Mouse (Mus musculus) G1E (cell line): ENCODE measurements around the gene Slc25a19.

ENCODE experiments used
- CTCF ChIP-seq: IDR thresholded peaks from 2 replicates; pipeline ENCODE4 v1.5.1; 2012; ENCODE audit warnings: low read depth, low read length, inconsistent platforms, mixed read lengths
- GATA1 ChIP-seq: IDR thresholded peaks from 2 replicates; pipeline ENCODE4 v1.6.1; 2012; ENCODE audit warnings: borderline replicate concordance, low read length, inconsistent platforms, mixed read lengths
- TAL1 ChIP-seq: conservative IDR thresholded peaks from 2 replicates; pipeline ENCODE4 v1.6.1; 2012; ENCODE audit warnings: low read depth, low read length, inconsistent platforms, mixed read lengths

DNA sequence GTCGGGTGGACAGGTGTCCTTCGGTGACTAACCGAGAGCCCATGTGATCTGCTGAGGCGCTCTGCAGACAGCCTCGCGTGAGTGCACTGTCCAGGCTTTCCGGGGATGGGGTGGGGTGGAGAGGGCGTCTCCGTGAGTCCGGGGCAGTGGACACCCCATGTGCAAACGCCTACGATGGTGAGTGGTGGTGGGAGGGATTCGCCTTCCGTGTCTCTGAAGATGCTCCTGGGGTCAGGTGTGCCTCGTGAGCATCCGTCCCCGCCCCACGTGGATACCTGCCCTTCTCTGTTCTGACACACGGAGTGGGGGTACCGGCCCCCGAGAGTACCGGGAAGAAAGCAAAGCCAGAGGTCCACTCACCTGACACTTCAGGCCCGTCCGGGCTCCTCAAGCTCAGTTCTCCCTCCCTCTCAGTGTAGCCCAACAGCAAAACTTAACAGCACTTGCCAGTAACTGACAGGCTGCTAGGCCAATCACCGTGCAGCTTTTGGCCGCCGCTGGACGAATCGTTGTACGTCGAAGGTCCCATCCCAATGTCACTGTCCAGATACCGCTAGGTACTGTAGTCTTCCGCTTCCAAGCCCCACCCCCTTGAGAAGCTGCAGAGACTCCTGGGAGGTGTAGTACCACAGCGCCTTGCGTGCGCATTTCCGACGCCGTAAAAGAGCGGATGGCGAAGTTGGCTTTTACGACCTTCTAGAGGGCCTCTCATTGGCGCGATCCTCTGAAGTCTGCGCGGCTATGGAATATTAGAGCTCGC, at the start of gene Slc25a19:
- TF ChIP-seq TAL1 (no peak), GATA1 (no peak), CTCF (no peak)
